Mouse (Mus musculus) MEL (cell line): ENCODE measurements at regions not wholly inside any gene's neighbourhood (a gene's known extent, or its start where the extent isn't known, plus 50 kb on each side); places are given as distances from the start of the nearest gene placed in this dataset.

Source experiments
- DNase-seq: peaks from one replicate; pipeline ENCODE4 v3.0.0; 2011; ENCODE audit warnings: low read depth, low spot score
- H3K27ac ChIP-seq: 2 replicates; pipeline ENCODE4 v1.5.1; 2012; ENCODE audit warnings: low read depth, mild to moderate bottlenecking, control low read depth, low read length, moderate library complexity; ENCODE audit not compliant: control insufficient read depth
- H3K27me3 ChIP-seq, 2 experiments: fragments of 150-350 bp in 1 of 2; sonication (generic) in 1 of 2; 2 replicates each; pipeline ENCODE4 v1.6.1; 2012; ENCODE audit warnings: low read length in 2 of 2, mild to moderate bottlenecking in 2 of 2, improper control_type of control experiment in 1 of 2, moderate library complexity in 1 of 2; ENCODE audit not compliant: insufficient read depth in 2 of 2, control insufficient read depth in 1 of 2
- H3K36me3 ChIP-seq, 2 experiments: 2 replicates each; pipeline ENCODE4 v1.6.1; 2012 to 2014; ENCODE audit warnings: low read length in 2 of 2, improper control_type of control experiment in 1 of 2, inconsistent platforms in 1 of 2, mild to moderate bottlenecking in 1 of 2; ENCODE audit not compliant: insufficient read depth in 2 of 2, control insufficient read depth in 1 of 2
- H3K4me1 ChIP-seq, 2 experiments: fragments of 150-350 bp in 1 of 2; sonication (generic) in 1 of 2; 2 replicates each; pipeline ENCODE4 v1.6.1; 2012; ENCODE audit warnings: low read length in 2 of 2, improper control_type of control experiment in 1 of 2, mild to moderate bottlenecking in 1 of 2; ENCODE audit not compliant: insufficient read depth in 2 of 2, control insufficient read depth in 1 of 2
- H3K4me3 ChIP-seq, 2 experiments: fragments of 150-350 bp in 1 of 2; sonication (generic) in 1 of 2; 2 replicates each; pipeline ENCODE4 v1.5.1; 2012; ENCODE audit warnings: low read depth in 2 of 2, low read length in 2 of 2, mild to moderate bottlenecking in 2 of 2, moderate library complexity in 2 of 2, control low read depth in 1 of 2, improper control_type of control experiment in 1 of 2; ENCODE audit not compliant: control insufficient read depth in 1 of 2, insufficient read depth in 1 of 2
- H3K79me2 ChIP-seq: 2 replicates; pipeline ENCODE4 v1.6.1; 2012; ENCODE audit warnings: mild to moderate bottlenecking, low read length, moderate library complexity; ENCODE audit not compliant: control insufficient read depth, poor library complexity, insufficient read depth
- H3K9ac ChIP-seq: 2 replicates; pipeline ENCODE4 v1.6.1; 2012; ENCODE audit warnings: low read depth, mild to moderate bottlenecking, control low read depth, low read length, moderate library complexity; ENCODE audit not compliant: control insufficient read depth, poor library complexity, severe bottlenecking
- H3K9me3 ChIP-seq: fragments of 150-350 bp; sonication (generic); replicated peaks from 2 replicates; pipeline ENCODE4 v1.6.1; 2012; ENCODE audit warnings: mild to moderate bottlenecking, low read length, improper control_type of control experiment, moderate library complexity; ENCODE audit not compliant: insufficient read depth
- BHLHE40 ChIP-seq: IDR thresholded peaks from 2 replicates; pipeline ENCODE4 v1.6.1; 2012; ENCODE audit warnings: low read depth, mild to moderate bottlenecking, inconsistent platforms, low read length, improper control_type of control experiment, borderline replicate concordance
- CHD1 ChIP-seq: IDR thresholded peaks from 2 replicates; pipeline ENCODE4 v1.6.1; 2012; ENCODE audit warnings: low read depth, mild to moderate bottlenecking, inconsistent platforms, low read length, improper control_type of control experiment
- CHD2 ChIP-seq: IDR thresholded peaks from 2 replicates; pipeline ENCODE4 v1.6.1; 2011; ENCODE audit warnings: low read length, improper control_type of control experiment
- E2F4 ChIP-seq: IDR thresholded peaks from 2 replicates; pipeline ENCODE4 v1.6.1; 2011; ENCODE audit warnings: low read depth, low read length, improper control_type of control experiment, borderline replicate concordance
- EP300 ChIP-seq, 2 experiments: IDR thresholded peaks; 2 replicates each; pipeline ENCODE4 v1.6.1; 2011; ENCODE audit warnings: improper control_type of control experiment in 2 of 2, low read length in 2 of 2, low read depth in 1 of 2, mild to moderate bottlenecking in 1 of 2
- ETS1 ChIP-seq: IDR thresholded peaks from 2 replicates; pipeline ENCODE4 v1.6.1; 2012; ENCODE audit warnings: low read depth, mild to moderate bottlenecking, inconsistent platforms, low read length, improper control_type of control experiment, moderate library complexity
- GATA1 ChIP-seq: IDR thresholded peaks from 2 replicates; pipeline ENCODE4 v1.6.1; 2011; ENCODE audit warnings: low read depth, low read length, improper control_type of control experiment
- HCFC1 ChIP-seq: IDR thresholded peaks from 2 replicates; pipeline ENCODE4 v1.6.1; 2012; ENCODE audit warnings: low read depth, mild to moderate bottlenecking, inconsistent platforms, low read length, improper control_type of control experiment, moderate library complexity
- MEF2A ChIP-seq: IDR thresholded peaks from 2 replicates; pipeline ENCODE4 v1.6.1; 2014; ENCODE audit warnings: low read depth, mild to moderate bottlenecking, inconsistent platforms, low read length, improper control_type of control experiment; ENCODE audit not compliant: poor library complexity, insufficient replicate concordance, severe bottlenecking; ENCODE audit errors: extremely low read depth
- SMC3 ChIP-seq: IDR thresholded peaks from 2 replicates; pipeline ENCODE4 v1.6.1; 2011; ENCODE audit warnings: low read depth, low read length, improper control_type of control experiment
- TCF12 ChIP-seq: IDR thresholded peaks from 2 replicates; pipeline ENCODE4 v1.6.1; 2014; ENCODE audit warnings: low read depth, mild to moderate bottlenecking, inconsistent platforms, low read length, improper control_type of control experiment, moderate library complexity
- UBTF ChIP-seq: IDR thresholded peaks from 2 replicates; pipeline ENCODE4 v1.6.1; 2012; ENCODE audit warnings: low read depth, mild to moderate bottlenecking, inconsistent platforms, low read length, improper control_type of control experiment, moderate library complexity, borderline replicate concordance; ENCODE audit not compliant: insufficient read depth
- ZNF384 ChIP-seq: IDR thresholded peaks from 2 replicates; pipeline ENCODE4 v1.6.1; 2012; ENCODE audit warnings: low read depth, mild to moderate bottlenecking, inconsistent platforms, low read length, improper control_type of control experiment

GRCm38 (mm10) chr10:43667732-43668247 lies 89.7 kb downstream of the Cd24a start (continued):
- 0 out of 2 replicates have a peak, but pooled peaks have one; percentile 6 for TF ChIP-seq SMC3
- TF ChIP-seq UBTF, result no peak
- TF ChIP-seq E2F4, result no peak
- TF ChIP-seq, all 39 proteins: peak for 20

DNA sequence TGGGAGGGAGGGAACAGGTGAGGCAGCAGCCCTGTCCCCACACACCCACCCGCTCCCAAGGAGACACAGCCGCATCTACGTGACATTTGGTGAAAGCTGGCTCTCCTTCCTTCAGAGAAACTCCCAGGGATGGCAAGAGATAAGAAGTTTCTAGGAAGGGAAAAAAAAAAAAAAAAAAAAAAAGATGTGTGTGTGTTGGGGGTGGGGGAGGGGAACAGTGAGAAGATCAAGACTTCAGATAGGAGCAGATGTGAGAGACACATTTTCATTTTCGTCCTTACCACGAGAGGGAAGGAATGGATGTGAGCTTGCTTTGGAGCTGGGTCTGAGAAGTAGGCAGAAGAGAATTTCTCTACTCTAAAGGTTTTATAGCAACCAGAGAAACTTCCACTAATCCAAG lies 91.4 kb downstream of the Cd24a start:
- Histone ChIP-seq H3K27me3 (no peaks in the 10 kb centered on the region), H3K4me1 (peaks cover 20 to 63% of the 10 kb centered on the region in 2 experiments), H3K9me3 (no peaks in the 10 kb centered on the region), H3K9ac (no peak overlapping the region), H3K27ac (0 out of 2 replicates have a peak overlapping the region, but pooled peaks have one; percentile 6), H3K79me2 (no peaks in the 10 kb centered on the region; the same call in 1 of the 2 replicates), H3K4me3 (no peak overlapping the region), H3K36me3 (peaks cover 0 to 60% of the 10 kb centered on the region in 2 experiments; a peak in 2 of 4 replicates)
- TF ChIP-seq CHD2 (peak; percentile 15; the same call in 1 of the 2 replicates), CHD1 (no peak), ETS1 (0 out of 2 replicates have a peak, but pooled peaks have one; percentile 15), ZNF384 (peak; percentile 89), GATA1 (peak; percentile 39), MEF2A (no peak)
- no peak for DNase-seq

DNA sequence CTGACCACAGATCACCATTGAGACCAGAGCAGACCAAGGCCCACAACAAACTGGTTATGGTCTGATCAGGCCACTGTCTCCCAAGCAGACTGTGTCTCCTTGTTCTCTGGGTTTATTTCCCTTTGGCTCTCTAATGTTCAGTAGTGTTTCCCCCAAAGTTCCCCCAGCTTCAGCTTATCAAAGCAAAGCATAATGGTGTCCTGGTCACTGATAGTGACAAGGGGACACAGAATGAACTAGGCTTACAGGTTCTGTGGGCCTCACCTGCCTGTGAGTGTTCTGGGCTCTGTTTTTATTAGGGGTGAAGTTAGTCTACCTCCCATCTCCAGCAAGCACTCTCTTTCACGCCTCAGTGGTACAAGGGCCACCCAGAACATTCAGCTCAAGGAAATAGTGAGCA lies 92.7 kb downstream of the Cd24a start:
- Histone ChIP-seq H3K79me2 (no peaks in the 10 kb centered on the region; the same call in 1 of the 2 replicates), H3K36me3 (peaks cover 0 to 56% of the 10 kb centered on the region in 2 experiments; a peak in 2 of 4 replicates), H3K4me3 (no peak overlapping the region), H3K9ac (no peak overlapping the region; the same call in 1 of the 2 replicates), H3K27me3 (no peaks in the 10 kb centered on the region), H3K9me3 (no peaks in the 10 kb centered on the region), H3K4me1 (peaks cover 23 to 59% of the 10 kb centered on the region in 2 experiments), H3K27ac (peak overlapping the region; percentile 32; the same call in 1 of the 2 replicates)
- DNase-seq, result no peak
- peak; percentile 63 for TF ChIP-seq GATA1
- peak; percentile 7 to 37; a peak in 2 of 4 replicates for TF ChIP-seq EP300 (IDR thresholded peaks at IDR 0.05; ENCODE audit: low read depth in 1 of 2, low read length in 2 of 2)
- TF ChIP-seq ETS1, result 0 out of 2 replicates have a peak, but pooled peaks have one; percentile 3
- TF ChIP-seq TCF12, result peak; percentile 51; the same call in 1 of the 2 replicates
- TF ChIP-seq HCFC1, result no peak
- no peak for TF ChIP-seq BHLHE40
